Mouse (Mus musculus) ES-Bruce4 (cell line): ENCODE measurements at regions not wholly inside any gene's neighbourhood (a gene's known extent, or its start where the extent isn't known, plus 50 kb on each side); places are given as distances from the start of the nearest gene placed in this dataset.
A peak's percentile ranks its signal among the peaks of the same experiment; 100 is the strongest.

Experiments
- H3K27ac ChIP-seq: 2 replicates; pipeline ENCODE4 v1.5.1; 2012; ENCODE audit warnings: low read length, inconsistent platforms; ENCODE audit not compliant: insufficient read depth
- H3K27me3 ChIP-seq: 2 replicates; pipeline ENCODE4 v1.6.1; 2012; ENCODE audit warnings: mild to moderate bottlenecking, low read length, inconsistent platforms; ENCODE audit not compliant: control insufficient read depth, poor library complexity, insufficient read depth, severe bottlenecking
- H3K36me3 ChIP-seq: 2 replicates; pipeline ENCODE4 v1.6.1; 2012; ENCODE audit warnings: inconsistent platforms, mild to moderate bottlenecking, low read length, moderate library complexity; ENCODE audit not compliant: control insufficient read depth, poor library complexity, insufficient read depth, severe bottlenecking
- H3K4me1 ChIP-seq: one replicate; pipeline ENCODE4 v1.8.1; 2011; ENCODE audit warnings: low read length; ENCODE audit not compliant: control insufficient read depth, insufficient read depth
- H3K4me3 ChIP-seq: 2 replicates; pipeline ENCODE4 v1.5.1; 2011; ENCODE audit warnings: low read depth, mild to moderate bottlenecking, low read length
- H3K9ac ChIP-seq: 2 replicates; pipeline ENCODE4 v1.6.1; 2012; ENCODE audit warnings: low read depth, mild to moderate bottlenecking, inconsistent platforms; ENCODE audit not compliant: poor library complexity, severe bottlenecking
- H3K9me3 ChIP-seq: replicated peaks from 2 replicates; pipeline ENCODE4 v1.6.1; 2012; ENCODE audit warnings: mild to moderate bottlenecking, low read length, inconsistent platforms; ENCODE audit not compliant: control insufficient read depth, poor library complexity, insufficient read depth, severe bottlenecking
- CTCF ChIP-seq: IDR thresholded peaks from one replicate; pipeline ENCODE4 v1.8.1; 2011; ENCODE audit warnings: low read depth, low read length
- EP300 ChIP-seq: IDR thresholded peaks from 2 replicates; pipeline ENCODE4 v1.6.1; 2011; ENCODE audit warnings: low read depth, low read length; ENCODE audit not compliant: insufficient read depth
- POLR2A ChIP-seq: IDR thresholded peaks from one replicate; pipeline ENCODE4 v1.8.1; 2011; ENCODE audit warnings: low read length; ENCODE audit not compliant: insufficient read depth

DNA sequence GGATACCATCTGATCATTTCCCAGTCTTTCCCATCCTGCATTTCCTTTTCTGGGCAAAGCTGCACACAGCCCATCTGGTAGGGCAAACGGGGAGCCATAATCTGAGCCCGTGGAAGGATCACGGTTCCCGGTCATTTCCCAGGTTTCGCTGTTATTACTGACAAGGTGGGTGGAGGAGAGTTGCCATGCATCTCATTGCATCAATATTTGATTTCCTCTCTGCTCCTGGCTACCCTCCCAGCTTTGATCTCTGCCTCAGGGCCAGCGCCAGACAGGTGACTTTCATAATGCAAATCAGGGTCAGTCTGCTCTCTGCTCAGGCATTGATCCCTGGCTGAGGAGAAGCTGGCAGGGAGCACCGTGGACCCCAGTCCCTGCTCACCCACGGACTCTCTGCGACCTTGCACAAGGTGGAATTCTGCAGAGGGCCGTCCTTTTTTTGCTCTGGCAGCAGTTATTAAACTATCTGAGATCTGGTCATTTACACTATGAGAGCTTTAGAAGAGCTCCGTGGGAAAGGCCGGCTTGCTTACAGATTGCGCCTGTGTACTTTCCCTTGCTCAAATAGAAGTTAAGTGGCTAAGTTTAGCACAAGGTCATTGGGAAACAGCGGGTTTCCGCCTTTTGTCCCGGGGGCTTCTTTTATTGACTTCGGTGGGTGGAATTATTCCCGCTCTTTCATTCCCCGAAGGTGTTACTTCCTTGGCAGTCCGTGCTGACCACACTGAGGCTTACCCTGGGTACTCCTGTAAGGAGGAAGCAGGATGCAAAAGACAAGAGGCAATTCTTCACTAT is 114.1 kb upstream of the Slit3 start:
- H3K4me3 ChIP-seq: no peak overlapping the region
- no peak overlapping the region for H3K9ac ChIP-seq
- no peak for TF ChIP-seq POLR2A
- TF ChIP-seq CTCF: no peak
- TF ChIP-seq EP300: peak; percentile 45; the same call in 1 of the 2 replicates
- H3K9me3 ChIP-seq: peaks cover 8% of the 10 kb centered on the region; the same call in 1 of the 2 replicates
- H3K36me3 ChIP-seq: no peaks in the 10 kb centered on the region
- H3K27me3 ChIP-seq: no peaks in the 10 kb centered on the region
- H3K4me1 ChIP-seq: no peaks in the 10 kb centered on the region
- no peak overlapping the region for H3K27ac ChIP-seq

- Histone ChIP-seq H3K4me3 (no peak overlapping the region), H3K27ac (no peak overlapping the region), H3K4me1 (no peaks in the 10 kb centered on the region), H3K9me3 (peaks cover 8% of the 10 kb centered on the region; the same call in 1 of the 2 replicates), H3K27me3 (no peaks in the 10 kb centered on the region), H3K9ac (no peak overlapping the region), H3K36me3 (no peaks in the 10 kb centered on the region)
- TF ChIP-seq POLR2A (no peak), CTCF (no peak), EP300 (no peak)
These were observed 115.9 kb upstream of the Slit3 start for GRCm38 (mm10) chr11:35005143-35005542.

DNA sequence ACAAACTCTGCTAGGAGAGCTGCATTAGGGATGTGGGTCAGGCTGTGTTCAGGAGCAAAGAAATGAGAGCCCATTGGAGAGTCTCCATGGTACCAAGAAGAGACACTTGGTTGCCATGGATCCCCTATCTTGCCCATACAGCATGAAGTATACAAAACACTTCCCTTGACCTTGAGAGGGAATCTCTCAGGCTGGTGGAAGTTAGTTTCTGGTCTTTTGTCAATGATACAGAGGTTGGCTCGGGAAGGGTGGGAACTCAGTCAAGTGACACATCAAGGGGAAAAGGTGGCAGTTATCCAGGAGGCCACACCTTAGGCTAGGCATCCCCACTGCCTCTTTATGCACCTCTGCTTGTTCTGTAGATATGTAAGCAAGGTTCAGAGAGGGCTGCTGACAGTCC is 116.6 kb upstream of the Slit3 start:
- no peaks in the 10 kb centered on the region for H3K27me3 ChIP-seq
- no peak overlapping the region for H3K27ac ChIP-seq
- TF ChIP-seq EP300 (no peak), CTCF (no peak), POLR2A (no peak)
- no peaks in the 10 kb centered on the region for H3K4me1 ChIP-seq
- H3K4me3 ChIP-seq: no peak overlapping the region
- H3K9me3 ChIP-seq: peaks cover 6% of the 10 kb centered on the region; the same call in 1 of the 2 replicates
- no peaks in the 10 kb centered on the region for H3K36me3 ChIP-seq
- no peak overlapping the region for H3K9ac ChIP-seq

- H3K27ac ChIP-seq: no peak overlapping the region
- no peaks in the 10 kb centered on the region for H3K27me3 ChIP-seq
- no peaks in the 10 kb centered on the region for H3K4me1 ChIP-seq
- H3K36me3 ChIP-seq: no peaks in the 10 kb centered on the region
- TF ChIP-seq EP300: no peak
- no peak for TF ChIP-seq POLR2A
- TF ChIP-seq CTCF: no peak
- H3K9ac ChIP-seq: no peak overlapping the region
- no peak overlapping the region for H3K4me3 ChIP-seq
- peaks cover 2% of the 10 kb centered on the region; the same call in 1 of the 2 replicates for H3K9me3 ChIP-seq
These were observed 117.1 kb upstream of the Slit3 start for GRCm38 (mm10) chr11:35003956-35004355.

DNA sequence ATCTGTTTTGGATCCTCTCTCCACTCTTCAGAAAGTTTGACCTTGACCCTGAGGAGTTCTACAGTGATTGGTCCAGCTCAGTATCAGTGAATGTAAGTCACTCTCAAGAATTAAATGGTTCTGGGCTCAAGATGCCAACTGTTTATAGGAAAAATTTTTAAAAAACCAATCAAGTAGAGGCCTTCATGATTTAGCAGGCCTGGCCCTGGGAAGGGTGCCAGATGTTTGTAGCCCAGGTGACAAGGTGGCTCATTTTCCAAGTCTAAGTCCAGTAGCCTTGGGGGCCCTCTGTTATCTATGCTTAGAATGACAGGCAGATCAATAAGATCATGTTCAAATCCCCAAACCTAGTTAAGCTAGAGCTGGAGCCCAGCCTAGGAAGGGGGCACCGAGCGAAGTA is 123.1 kb upstream of the Slit3 start:
- Histone ChIP-seq H3K9ac (no peak overlapping the region), H3K27ac (no peak overlapping the region), H3K36me3 (no peaks in the 10 kb centered on the region), H3K27me3 (no peaks in the 10 kb centered on the region), H3K9me3 (no peaks in the 10 kb centered on the region), H3K4me1 (no peaks in the 10 kb centered on the region), H3K4me3 (no peak overlapping the region)
- TF ChIP-seq POLR2A: no peak
- no peak for TF ChIP-seq CTCF
- no peak for TF ChIP-seq EP300

- no peak overlapping the region for H3K9ac ChIP-seq
- no peaks in the 10 kb centered on the region for H3K4me1 ChIP-seq
- H3K36me3 ChIP-seq: no peaks in the 10 kb centered on the region
- no peaks in the 10 kb centered on the region for H3K27me3 ChIP-seq
- H3K27ac ChIP-seq: no peak overlapping the region
- no peaks in the 10 kb centered on the region for H3K9me3 ChIP-seq
- H3K4me3 ChIP-seq: no peak overlapping the region
- TF ChIP-seq EP300 (no peak), POLR2A (no peak), CTCF (no peak)
These were observed 125.5 kb upstream of the Slit3 start for GRCm38 (mm10) chr11:34995515-34995914.
